Mouse (Mus musculus) B cell, adult 2 months (primary cell): ENCODE data around the gene Serpinb11.

ENCODE experiments used
- DNase-seq, 2 experiments: peaks; one replicate each; pipeline ENCODE4 v3.0.0; 2022

The Serpinb11 gene

DNA sequence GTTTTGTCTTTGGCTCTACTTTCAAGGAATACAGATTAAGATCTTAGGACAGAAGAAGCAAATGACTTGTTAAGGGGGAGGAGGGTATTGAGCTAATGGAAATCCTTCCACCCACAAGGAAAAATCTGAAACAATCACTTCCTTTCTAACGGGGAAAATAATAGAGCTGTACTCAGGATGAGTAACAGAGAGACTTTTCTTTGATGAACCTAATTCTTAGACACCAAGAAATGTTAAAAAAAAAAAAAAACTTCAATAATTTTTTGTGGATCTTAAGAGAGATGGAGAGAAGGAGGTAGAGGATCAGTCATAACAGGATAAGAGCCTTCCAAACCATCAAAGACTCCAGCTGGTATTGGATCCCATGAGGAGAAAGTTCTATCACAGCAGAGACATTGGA is at the start of gene Serpinb11:
Gene Serpinb11 (plus strand): TSS at position 301 of the 400 bp plus-strand sequence.
- DNase-seq = no peak

DNA sequence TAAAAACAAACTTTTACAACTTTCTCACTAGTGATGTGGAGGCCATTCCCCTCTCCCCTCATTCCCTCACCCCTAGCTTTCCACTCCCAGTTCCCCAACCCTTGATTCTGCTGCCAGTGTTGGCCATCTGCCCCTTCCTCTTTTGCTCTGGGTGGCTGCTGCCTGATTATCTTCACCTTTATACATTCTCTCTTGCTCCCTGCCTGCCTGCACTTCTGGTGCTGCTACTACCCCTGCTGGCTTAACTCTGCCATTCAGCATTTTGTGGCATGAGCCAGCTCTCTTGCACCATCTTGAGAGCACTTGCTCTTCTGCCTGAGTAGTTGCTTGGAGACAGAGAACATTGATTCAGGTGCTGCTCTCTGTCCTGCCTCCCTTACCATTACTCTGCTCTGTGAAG is 15.0 kb upstream of the Serpinb11 start:
- no peak for DNase-seq

DNA sequence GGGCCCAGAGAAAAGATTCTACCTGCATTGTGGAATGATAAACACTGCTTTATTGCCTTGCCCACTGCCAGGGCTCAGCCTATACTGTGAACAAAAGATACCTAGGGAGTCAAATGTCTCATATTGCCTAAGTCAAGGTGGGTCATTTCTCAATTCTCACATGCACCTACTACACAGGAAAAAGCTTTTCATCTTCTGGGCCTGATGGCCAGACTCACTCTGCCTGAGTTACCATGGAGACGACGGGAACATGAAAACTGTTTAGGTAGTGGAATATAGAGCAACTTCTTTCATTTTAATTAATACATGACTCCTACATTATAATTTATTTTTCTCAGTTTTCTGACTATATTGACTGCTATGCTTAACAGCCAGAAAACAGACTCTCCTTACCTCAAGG is 14.2 kb upstream of the Serpinb11 start:
- DNase-seq = no peak

DNA sequence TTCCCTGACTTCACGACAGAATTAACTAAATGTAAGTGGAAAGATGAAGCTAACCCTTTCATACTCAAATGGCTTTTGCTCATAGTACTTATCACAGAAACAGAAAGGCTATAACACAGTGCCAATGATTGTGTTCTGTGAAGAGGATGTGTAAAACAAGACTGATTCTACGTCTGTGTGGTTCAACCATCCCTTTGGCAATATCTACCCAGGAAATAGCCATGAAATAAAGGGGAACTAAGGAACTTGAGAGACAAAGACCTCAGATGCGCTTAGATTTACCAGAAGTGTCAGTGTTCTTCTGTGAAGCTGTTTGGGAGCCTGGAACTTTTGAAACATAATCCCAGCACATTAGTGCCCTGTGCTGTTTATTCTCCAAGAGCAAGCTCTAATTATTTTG is 10.6 kb upstream of the Serpinb11 start:
- no peak for DNase-seq

DNA sequence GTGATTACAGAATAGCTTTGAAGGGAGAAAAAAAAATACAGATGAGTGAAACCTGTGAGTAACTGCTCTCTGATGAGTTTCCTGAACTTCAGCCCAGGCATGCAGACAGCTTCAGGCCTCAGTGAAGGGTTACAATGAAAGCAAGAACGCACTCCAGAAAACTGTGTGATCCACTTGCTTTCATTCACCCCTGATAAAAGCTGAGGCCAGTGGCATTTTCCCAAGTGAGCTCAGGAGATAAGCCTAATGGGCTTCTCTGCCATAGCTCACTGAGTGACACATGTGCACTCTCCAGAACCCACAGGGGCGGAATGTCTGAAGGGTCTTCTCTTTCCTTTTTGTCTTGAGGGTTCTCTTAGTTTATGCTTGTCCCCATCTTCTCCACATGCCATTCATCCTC is 9.9 kb upstream of the Serpinb11 start:
- DNase-seq = no peak

DNA sequence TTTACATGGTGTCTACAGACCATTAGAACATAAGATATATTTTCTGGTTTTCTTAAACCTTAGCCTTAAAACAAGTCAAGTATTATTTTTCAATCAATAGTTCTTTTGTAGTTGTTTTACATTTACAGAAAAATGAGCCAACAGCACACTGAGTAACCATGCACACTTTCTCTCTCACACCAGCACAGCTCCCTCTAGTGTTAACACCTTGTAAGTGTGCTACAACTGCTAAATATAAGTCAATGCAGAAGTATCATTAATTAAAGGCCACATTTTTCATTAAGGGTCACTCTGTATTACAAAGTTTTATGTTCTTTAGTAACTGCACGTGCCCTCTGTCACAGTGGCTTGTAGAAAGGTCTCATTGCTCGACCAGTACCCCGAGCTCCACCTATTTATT is 8.0 kb upstream of the Serpinb11 start:
- peak; percentile 13 to 20 for DNase-seq

DNA sequence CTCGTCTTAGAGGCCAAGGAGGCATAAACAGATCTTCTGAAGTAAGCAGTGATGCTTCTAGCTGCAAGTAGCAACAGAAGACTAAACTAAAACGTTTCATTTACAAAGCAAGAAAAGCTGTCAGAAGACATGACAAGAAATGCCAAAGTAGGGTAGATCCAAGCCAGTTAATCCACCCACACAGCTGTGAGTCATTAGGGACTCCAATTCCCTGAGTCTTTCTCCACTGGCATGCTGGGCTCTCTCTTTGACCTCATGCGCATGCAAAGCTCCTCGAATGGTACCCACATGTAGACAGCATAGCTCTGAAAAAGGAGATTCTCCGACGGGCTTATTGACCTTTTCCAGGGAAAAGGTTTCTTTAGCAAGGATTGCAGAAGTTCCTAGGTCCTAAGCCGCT is 5.0 kb downstream of the Serpinb11 start:
- no peak for DNase-seq

DNA sequence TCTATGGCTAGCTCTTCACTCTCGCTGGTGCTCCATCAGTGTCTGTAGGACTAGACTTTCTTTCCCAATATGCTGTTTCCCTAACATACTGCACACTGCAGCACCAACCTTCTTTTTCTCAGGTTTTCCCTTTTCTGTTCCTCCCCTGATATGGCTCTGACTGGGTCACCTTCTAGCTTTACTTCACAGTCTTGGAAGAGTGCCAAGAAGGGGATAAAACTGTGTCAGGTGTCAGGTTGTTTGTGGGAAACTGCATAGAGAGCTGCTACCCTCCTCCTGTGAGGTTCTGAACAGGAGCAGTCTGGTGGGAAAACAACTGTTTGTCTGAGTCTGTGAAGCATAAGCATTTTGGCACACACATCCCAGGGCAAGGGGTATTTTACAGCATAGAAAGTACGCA is 7.9 kb downstream of the Serpinb11 start:
- no peak for DNase-seq

DNA sequence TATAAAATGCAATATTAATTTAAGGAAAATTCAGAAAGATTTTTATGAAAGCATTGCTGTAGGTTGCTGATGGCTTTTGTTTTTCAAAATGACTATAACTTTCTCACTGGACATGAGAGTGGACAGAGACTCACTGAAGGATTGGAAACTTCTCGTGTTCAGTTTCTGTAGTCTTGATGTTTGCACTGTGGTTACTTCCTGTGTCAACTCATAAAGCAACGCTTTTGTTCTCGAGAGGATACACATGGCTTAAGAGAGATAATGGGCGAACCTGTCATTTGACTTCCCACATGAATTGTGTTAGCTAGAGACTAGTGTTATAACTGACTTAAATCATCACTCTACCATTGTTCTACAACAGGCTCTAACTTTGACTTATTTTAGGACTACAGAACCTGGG is 16.0 kb downstream of the Serpinb11 start:
- DNase-seq = no peak

DNA sequence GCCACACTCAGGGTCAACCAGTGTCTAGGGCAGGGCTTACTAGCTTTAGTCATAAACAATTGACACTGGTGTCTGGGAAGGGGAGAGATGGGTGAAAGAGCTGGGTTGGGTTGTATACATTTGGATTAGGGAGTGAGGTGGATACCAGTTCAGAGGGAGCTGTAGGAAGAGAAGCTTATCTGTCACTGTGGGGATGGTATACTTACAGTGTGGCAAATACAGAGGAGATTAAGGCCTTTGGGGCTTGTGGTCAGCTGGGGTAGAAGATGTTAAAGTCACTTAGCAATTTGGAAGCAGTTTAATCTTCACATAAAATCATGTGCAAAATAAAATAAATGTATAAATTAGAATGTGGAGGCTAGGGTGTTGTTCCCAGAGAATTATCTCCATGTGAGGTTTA is 17.4 kb downstream of the Serpinb11 start:
- no peak for DNase-seq

DNA sequence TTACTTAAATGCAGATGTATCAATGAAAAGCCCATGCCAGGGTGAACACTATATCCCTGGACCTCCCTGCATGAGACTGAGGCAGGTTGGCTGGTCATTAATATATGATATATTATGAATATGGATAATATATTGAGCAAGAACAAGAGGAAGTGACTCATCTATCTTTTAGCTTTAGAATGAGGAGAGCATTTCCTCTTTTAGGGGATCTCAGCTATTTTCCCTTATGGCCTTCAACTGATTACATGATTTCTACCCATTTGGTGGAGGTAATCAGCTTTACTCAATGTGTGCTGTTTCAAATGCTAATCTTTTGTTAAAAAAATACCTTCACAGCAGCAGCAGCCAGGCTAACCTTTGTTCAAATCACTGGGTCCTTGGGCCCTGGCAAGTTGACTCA is 20.5 kb downstream of the Serpinb11 start:
- no peak for DNase-seq

DNA sequence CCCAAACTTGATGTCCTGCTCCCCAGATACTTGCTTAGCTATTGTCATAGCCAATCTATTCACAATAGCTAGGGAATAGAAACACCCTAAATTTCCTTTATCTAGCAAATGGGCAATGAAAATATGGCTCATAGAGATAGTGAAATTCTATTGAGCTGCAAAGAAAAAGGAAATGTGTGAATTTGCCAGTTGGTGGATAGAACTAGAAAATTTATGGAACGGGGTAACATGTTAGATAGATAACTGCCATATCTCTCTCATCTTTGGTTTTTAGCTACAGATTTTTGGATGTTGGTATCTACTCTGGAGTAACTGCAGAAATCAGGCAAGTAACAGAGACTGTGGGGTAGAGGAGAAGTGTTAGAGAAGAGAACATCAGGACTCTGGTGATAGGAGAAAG is 21.4 kb downstream of the Serpinb11 start:
- no peak for DNase-seq

DNA sequence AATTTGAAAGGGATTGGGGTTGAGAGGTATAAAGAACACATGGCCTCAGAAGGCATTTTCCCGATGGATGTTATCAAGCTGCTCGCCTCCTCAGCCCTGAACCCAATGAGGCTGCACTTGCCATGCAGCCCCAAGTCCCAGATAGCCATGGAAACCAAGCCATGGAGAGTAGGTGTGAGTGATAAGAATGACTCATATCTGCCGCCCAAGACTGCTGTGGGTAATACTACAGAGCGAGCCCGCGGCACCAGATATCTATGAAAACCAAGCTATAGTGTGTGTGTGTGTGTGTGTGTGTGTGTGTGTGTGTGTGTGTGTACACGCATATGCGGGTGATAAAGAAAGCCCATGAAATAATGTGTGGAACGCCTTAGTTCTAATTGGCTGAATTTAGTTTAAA is 23.5 kb downstream of the Serpinb11 start:
- no peak for DNase-seq

DNA sequence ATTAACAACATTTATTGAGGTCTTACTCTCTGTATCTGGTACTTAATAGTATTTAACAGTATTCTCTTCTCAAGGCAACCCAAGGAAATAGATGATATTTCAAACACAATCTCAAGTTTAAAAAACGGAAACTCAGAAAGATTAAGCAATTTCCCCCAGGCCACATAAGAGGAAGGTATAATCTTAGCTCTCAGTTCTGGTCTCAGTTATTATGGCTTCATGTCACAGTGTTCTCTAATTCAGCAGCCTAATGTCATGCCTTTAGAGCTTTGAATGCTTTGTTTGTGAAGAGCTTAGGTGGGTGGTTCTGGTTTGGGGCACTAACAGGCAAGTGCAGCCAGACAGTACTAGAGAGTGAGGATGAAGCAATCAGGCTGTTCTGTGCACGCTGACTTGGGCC is 28.8 kb downstream of the Serpinb11 start:
- no peak for DNase-seq

DNA sequence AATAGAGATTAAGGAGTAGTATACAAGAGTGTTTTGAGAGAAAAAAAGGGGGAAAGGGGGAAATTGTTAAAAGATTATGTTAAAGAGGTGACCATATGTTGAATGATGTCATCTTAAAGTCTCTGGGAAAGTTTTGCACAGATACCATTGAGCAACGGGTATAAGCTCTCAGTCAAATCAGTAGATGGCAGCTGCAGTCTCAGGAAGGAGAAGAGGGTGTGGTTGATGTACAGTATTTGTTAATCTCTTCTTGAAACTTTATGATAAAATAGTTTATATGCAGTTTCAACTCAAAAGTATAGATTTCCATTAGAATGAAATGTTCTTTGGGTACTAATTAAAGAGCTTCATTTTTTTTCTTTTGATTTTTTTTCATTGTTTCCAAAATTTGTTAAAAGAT is 36.5 kb downstream of the Serpinb11 start:
- no peak for DNase-seq

DNA sequence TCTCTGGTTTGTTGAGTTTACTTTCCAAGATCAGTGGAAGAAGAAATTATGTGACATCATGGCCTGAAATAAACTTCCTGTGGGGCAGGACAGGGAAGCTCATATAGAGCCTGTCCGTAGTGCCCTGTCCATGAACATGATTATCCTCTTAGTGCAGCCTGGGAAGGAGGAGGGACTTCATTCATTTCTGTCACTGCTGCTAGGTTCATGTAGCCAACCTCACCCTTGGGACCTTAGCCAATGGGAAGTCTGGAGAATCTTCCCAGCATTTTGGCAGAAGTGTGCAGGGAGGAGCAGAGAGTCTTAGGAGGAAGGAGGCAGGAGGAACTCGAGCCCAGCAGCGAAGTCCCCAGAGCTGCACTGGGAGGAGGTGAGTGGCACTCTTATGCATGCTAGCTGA is 38.4 kb downstream of the Serpinb11 start, which contains the start of gene Serpinb7:
Gene Serpinb7 (plus strand): TSS at position 301 of the 400 bp plus-strand sequence.
- no peak for DNase-seq

DNA sequence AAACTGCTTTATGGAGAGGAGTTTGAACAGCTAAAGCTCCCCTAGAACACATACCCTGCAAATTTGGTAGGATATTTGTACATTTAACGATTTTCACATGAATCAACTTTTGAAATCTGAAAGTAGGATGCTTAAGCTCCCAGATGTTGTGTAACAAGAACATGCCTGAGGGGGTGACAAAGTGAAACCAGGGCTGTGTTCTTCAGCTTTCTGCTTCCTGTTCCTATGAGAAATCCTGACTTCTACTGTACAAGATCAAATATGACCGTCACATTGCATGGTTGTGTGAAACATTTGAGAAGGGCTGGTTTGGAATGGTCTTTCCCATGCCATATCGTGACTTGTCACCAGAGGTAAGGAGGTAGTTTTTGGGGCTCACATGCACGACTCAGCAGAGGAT is 41.1 kb downstream of the Serpinb11 start:
- DNase-seq = no peak

DNA sequence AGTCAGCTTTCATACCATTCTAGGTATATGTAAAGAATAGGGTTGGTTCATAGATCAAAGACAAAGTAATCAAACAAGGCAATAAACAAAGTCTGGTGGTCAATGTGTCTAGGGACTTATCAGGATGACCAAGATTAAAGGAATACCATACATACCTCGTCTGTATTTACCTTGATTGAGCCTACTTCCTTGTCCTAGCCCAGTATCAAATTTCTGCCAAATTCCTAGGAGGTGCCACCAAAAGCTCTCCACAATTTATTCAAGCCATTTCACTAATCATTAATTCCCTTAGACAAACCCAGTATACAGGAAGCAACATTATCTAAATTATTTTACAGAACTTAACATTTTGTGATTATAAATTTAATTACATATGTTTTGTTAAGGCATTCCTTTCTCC is 53.7 kb downstream of the Serpinb11 start:
- DNase-seq = no peak

DNA sequence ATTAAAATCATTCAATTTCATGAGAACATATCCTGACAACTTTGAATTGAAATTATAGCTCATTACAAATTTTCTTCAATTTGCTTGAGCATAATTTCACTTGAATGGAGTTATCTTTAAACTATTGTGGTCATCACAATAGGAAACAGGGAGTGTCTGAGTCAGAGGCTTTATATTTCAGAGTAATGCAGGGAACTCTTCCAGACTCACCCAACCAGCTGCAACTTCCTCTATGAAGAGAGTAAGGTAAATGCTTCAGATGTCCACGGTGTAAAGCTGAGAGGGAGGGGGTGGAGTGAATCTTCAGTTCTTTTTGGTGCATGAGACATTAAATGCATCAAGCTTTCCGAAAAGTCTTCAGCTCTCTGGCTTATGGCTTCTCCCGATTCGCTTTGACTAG is 61.5 kb downstream of the Serpinb11 start:
- no peak for DNase-seq
